Mouse (Mus musculus) intestine, postnatal 0 days (tissue): ENCODE measurements at regions not wholly inside any gene's neighbourhood (a gene's known extent, or its start where the extent isn't known, plus 50 kb on each side); places are given as distances from the start of the nearest gene placed in this dataset.

Experiments
- ATAC-seq: fragments of 200-750 bp; cut with Nextera tagmentation; 2 replicates; pipeline ENCODE4 v1.8.0; 2017; ENCODE audit warnings: mild to moderate bottlenecking, moderate TSS enrichment, moderate library complexity
- H3K27ac ChIP-seq: fragments of 300-500 bp; sonication (generic); 2 replicates; pipeline ENCODE4 v1.5.1; 2014; ENCODE audit warnings: mild to moderate bottlenecking, low read depth, low read length, moderate library complexity
- H3K27me3 ChIP-seq: fragments of 300-500 bp; sonication (generic); replicated peaks from 2 replicates; pipeline ENCODE4 v1.6.1; 2014; ENCODE audit warnings: low read length, mixed read lengths; ENCODE audit not compliant: control insufficient read depth, insufficient read depth
- H3K36me3 ChIP-seq: fragments of 300-500 bp; sonication (generic); 2 replicates; pipeline ENCODE4 v1.6.1; 2014; ENCODE audit warnings: mild to moderate bottlenecking, moderate library complexity; ENCODE audit not compliant: control insufficient read depth, insufficient read depth
- H3K4me1 ChIP-seq: fragments of 300-500 bp; sonication (generic); replicated peaks from 2 replicates; pipeline ENCODE4 v1.6.1; 2014; ENCODE audit warnings: antibody characterized with exemption, low read length, mixed read lengths; ENCODE audit not compliant: control insufficient read depth, insufficient read depth
- H3K4me2 ChIP-seq: fragments of 300-500 bp; sonication (generic); replicated peaks from 2 replicates; pipeline ENCODE4 v1.6.1; 2014; ENCODE audit warnings: low read depth, mild to moderate bottlenecking, moderate library complexity
- H3K4me3 ChIP-seq: fragments of 300-500 bp; sonication (generic); 2 replicates; pipeline ENCODE4 v1.5.1; 2014; ENCODE audit warnings: low read depth, low read length
- H3K9ac ChIP-seq: fragments of 300-500 bp; sonication (generic); 2 replicates; pipeline ENCODE4 v1.6.1; 2014; ENCODE audit warnings: mild to moderate bottlenecking, low read depth, low read length
- H3K9me3 ChIP-seq: fragments of 300-500 bp; sonication (generic); 2 replicates; pipeline ENCODE4 v1.6.1; 2016; ENCODE audit warnings: mixed run types; ENCODE audit not compliant: control insufficient read depth
- CTCF ChIP-seq: sonication (generic); IDR thresholded peaks from 2 replicates; pipeline ENCODE4 v1.5.1; 2016; ENCODE audit warnings: low read depth, mild to moderate bottlenecking, control low read depth, antibody characterized with exemption, moderate library complexity
- WGBS: fragments of 180-500 bp; shearing (Covaris S2); extraction: QIAGEN DNeasy Blood & Tissue Kit; methylation state at CpG from one replicate; pipeline ENCODE4 v1.1.7; 2014; 5-methylcytosine and 5-hydroxymethylcytosine counted together

GRCm38 (mm10) chr13:110881573-110881972 lies 373.2 kb upstream of the Actbl2 start:
- 78% methylated on average over 3 of the region's 3 CpGs for WGBS
- Histone ChIP-seq H3K36me3 (no peaks in the 10 kb centered on the region), H3K9ac (no peak overlapping the region), H3K27me3 (no peaks in the 10 kb centered on the region), H3K9me3 (no peaks in the 10 kb centered on the region), H3K4me2 (no peak overlapping the region), H3K4me3 (no peak overlapping the region), H3K27ac (no peak overlapping the region), H3K4me1 (no peaks in the 10 kb centered on the region)
- no peak for ATAC-seq
- TF ChIP-seq CTCF: no peak

GRCm38 (mm10) chr13:110882173-110882572 lies 372.6 kb upstream of the Actbl2 start:
- 78% methylated on average over 3 of the region's 3 CpGs for WGBS
- no peak for TF ChIP-seq CTCF
- H3K27me3 ChIP-seq: no peaks in the 10 kb centered on the region
- no peak for ATAC-seq
- H3K36me3 ChIP-seq: no peaks in the 10 kb centered on the region
- H3K4me1 ChIP-seq: no peaks in the 10 kb centered on the region
- no peaks in the 10 kb centered on the region for H3K9me3 ChIP-seq
- no peak overlapping the region for H3K27ac ChIP-seq
- H3K4me2 ChIP-seq: no peak overlapping the region
- H3K4me3 ChIP-seq: no peak overlapping the region
- no peak overlapping the region for H3K9ac ChIP-seq

GRCm38 (mm10) chr13:110882661-110883172 lies 372.1 kb upstream of the Actbl2 start:
- no peak for ATAC-seq
- 66% methylated on average over 10 of the region's 10 CpGs for WGBS
- no peak overlapping the region for H3K27ac ChIP-seq
- H3K9ac ChIP-seq: no peak overlapping the region
- no peaks in the 10 kb centered on the region for H3K27me3 ChIP-seq
- H3K4me3 ChIP-seq: no peak overlapping the region
- no peaks in the 10 kb centered on the region for H3K36me3 ChIP-seq
- no peak overlapping the region for H3K4me2 ChIP-seq
- no peaks in the 10 kb centered on the region for H3K4me1 ChIP-seq
- no peaks in the 10 kb centered on the region for H3K9me3 ChIP-seq
- TF ChIP-seq CTCF: no peak

DNA sequence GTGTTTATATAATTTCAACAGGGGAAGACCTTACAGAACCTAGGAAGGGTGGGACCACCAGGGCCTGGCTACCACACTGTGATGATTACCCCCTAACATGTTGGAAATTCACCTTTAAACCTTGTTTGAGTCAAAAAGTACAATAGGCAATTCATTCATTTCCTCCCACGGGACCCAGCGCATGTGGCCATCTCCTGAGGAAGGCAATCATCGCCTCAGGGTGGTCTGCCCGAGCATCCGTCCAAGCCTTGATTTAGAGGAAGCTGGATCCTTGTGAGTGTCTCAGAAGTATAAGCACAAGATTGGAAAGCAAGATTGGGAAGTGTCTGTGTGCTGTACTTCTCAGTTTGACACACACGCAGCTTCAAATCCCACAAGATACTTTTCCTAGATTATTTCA lies 360.9 kb upstream of the Actbl2 start:
- Histone ChIP-seq H3K9me3 (no peaks in the 10 kb centered on the region), H3K27ac (no peak overlapping the region), H3K36me3 (no peaks in the 10 kb centered on the region), H3K4me3 (no peak overlapping the region), H3K27me3 (no peaks in the 10 kb centered on the region), H3K4me2 (no peak overlapping the region), H3K9ac (no peak overlapping the region), H3K4me1 (no peaks in the 10 kb centered on the region)
- no peak for ATAC-seq
- 75% methylated on average over 6 of the region's 6 CpGs for WGBS
- no peak for TF ChIP-seq CTCF

GRCm38 (mm10) chr13:110895349-110895748 lies 359.5 kb upstream of the Actbl2 start:
- no peak for TF ChIP-seq CTCF
- 73% methylated on average over 6 of the region's 6 CpGs for WGBS
- no peak overlapping the region for H3K27ac ChIP-seq
- no peaks in the 10 kb centered on the region for H3K27me3 ChIP-seq
- no peak for ATAC-seq
- H3K4me1 ChIP-seq: no peaks in the 10 kb centered on the region
- H3K9ac ChIP-seq: no peak overlapping the region
- H3K4me2 ChIP-seq: no peak overlapping the region
- H3K4me3 ChIP-seq: no peak overlapping the region
- no peaks in the 10 kb centered on the region for H3K36me3 ChIP-seq
- H3K9me3 ChIP-seq: no peaks in the 10 kb centered on the region

DNA sequence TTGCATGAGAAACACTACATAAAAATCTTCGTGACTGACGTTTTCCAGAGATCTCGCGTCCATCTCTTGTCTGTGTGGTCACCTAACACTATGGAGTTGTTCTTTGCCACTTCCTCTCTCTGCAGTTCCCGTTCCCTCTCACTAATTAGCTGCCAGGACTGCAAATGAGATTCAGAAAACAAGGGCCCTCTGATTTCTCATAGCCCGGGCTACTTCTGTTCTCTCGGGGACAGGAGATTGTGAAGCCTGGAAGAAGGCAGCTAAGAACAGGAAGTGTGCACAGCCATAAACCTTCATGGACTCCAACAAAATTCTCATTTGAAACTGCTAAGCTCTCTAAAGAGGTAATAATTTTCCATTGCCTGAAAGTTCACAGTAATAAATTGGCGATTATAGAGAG lies 358.9 kb upstream of the Actbl2 start:
- Histone ChIP-seq H3K36me3 (no peaks in the 10 kb centered on the region), H3K4me2 (no peak overlapping the region), H3K9me3 (no peaks in the 10 kb centered on the region), H3K4me1 (no peaks in the 10 kb centered on the region), H3K27ac (no peak overlapping the region), H3K4me3 (no peak overlapping the region), H3K9ac (no peak overlapping the region), H3K27me3 (no peaks in the 10 kb centered on the region)
- 79% methylated on average over 8 of the region's 8 CpGs for WGBS
- ATAC-seq: no peak
- TF ChIP-seq CTCF: no peak

- no peaks in the 10 kb centered on the region; the same call in 1 of the 2 replicates for H3K4me1 ChIP-seq
- no peak overlapping the region for H3K9ac ChIP-seq
- no peak overlapping the region for H3K4me2 ChIP-seq
- H3K4me3 ChIP-seq: no peak overlapping the region
- H3K9me3 ChIP-seq: no peaks in the 10 kb centered on the region
- TF ChIP-seq CTCF: no peak
- 53% methylated on average over 4 of the region's 4 CpGs for WGBS
- no peaks in the 10 kb centered on the region for H3K36me3 ChIP-seq
- H3K27me3 ChIP-seq: no peaks in the 10 kb centered on the region
- no peak overlapping the region for H3K27ac ChIP-seq
- ATAC-seq: no peak
Measured at GRCm38 (mm10) chr13:110897621-110898020, 357.2 kb upstream of the Actbl2 start.
